Mouse (Mus musculus): ENCODE results near the gene Celf5.

DNA sequence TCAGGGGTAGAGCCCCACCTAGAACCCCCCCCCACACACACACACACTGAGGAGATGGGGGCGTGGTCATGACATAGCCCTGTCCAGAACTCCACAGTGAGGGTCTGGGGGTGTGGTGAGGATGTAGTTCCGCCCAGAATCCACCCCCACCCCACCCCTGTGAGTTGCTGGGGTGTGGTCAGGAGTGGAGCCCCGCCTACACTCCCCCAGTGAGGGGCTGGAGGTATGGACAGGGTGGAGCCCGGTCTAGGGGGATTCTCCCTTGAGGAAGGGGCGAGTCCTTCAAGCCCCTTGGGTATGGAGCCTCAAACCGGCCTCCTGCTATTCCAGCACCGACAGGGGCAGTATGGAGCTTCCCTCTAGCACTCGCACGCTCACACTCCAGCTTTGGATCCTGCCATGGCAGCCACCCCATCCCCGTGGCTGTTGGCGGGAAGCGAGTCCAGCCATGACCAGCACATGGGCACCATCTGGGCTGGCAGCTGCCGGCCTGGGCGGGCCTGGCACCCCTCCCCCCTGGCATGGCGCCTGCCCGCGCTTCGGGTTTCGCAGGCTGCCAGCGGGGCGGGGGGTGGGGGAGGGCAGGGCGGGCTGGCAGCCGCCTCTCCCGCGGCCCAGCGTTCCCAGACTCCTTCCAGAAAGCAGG is 65.8 kb downstream of the Celf5 start:
- TF ChIP-seq CTCF (IDR thresholded peaks at IDR 0.05; ENCODE audit: control insufficient read depth, insufficient read depth, insufficient read length) (peak; percentile 31), MYOD1 (IDR thresholded peaks at IDR 0.05; ENCODE audit: control insufficient read depth, insufficient read length, low read depth) (peak; percentile 81)
